Mouse (Mus musculus): Measurements from ENCODE around the gene Cfap43.

Gene Cfap43

DNA sequence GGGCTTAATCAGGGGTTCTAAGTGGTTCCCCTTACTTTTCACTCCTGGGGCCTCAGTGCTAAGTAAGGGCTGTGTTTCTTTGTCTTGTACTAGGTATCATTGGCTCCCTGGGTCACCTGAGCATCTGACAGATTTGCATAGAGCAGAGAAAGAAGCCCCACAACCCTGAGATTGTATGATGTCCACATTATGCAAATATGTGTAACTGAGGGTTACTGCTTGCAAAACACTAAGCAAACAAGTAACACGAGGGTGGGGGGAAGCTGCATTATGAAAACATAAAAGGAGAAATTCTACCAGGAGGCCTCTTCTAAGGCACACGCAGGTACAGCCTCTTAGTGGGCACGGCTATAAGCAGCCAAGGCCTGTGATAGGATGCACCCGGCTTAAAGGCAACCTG is 3.8 kb downstream of the Cfap43 start:
- DNase-seq (ENCODE audit: low read depth, low spot score): no peak

DNA sequence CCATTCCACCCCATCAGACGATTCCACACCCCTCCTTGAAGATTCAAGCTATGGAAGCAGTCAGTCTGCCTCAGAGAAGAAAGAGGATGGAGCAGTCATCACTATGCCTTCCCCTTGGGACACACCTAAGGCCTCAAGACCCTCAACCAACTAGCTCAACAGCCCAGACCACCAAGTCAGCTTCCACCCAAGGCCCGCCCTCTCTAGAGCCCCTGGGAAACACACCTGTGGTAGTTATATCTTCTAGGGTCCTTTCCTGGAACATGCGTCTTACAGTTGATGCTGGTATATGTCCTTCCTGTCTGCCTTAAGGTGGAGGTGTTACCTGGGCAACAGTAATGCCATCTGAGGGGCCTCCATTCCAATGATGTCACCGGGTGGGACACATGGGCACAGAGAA is 4.9 kb downstream of the Cfap43 start:
- DNase-seq (ENCODE audit: low read depth, low spot score): no peak

DNA sequence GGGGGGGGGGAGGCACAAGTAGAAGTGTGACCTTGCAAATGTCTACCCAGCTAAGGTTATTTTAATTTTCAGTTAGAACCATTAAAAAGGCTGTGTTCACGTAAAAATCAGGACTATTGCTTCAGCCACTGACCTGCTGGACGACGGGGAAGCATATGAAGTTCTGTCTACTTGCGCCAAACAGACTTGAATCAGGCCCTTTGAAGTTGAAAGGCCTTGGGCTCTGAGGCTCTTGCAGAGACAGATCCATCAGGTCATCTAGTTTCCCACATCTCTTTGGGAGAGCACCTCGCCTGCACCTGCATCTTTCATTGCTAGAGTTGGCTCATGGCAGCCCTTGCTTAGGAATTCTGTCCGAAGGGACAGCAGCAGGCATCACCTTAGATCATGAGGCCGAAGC is 5.7 kb downstream of the Cfap43 start:
- no peak for DNase-seq (ENCODE audit: low read depth, low spot score)

DNA sequence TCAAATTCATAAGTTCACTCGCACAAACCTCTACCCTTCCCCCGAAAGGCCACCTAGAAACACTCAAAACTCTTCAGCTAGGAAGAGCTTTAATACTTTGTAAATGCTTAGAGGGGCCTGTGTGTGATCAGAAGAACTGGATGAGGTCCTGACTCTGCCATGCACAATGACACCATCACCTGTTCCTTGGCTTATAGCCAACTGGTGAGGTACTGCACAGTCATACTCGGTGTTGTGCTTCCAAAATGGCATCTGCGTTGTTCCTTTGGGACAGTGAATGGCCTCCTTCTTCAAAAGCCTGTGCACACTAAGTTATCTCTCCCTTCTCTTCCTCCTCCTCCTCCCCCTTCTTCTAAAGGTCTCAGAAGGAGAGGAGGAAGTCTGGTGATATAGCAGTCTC is 8.3 kb downstream of the Cfap43 start:
- DNase-seq (ENCODE audit: low read depth, low spot score): no peak

DNA sequence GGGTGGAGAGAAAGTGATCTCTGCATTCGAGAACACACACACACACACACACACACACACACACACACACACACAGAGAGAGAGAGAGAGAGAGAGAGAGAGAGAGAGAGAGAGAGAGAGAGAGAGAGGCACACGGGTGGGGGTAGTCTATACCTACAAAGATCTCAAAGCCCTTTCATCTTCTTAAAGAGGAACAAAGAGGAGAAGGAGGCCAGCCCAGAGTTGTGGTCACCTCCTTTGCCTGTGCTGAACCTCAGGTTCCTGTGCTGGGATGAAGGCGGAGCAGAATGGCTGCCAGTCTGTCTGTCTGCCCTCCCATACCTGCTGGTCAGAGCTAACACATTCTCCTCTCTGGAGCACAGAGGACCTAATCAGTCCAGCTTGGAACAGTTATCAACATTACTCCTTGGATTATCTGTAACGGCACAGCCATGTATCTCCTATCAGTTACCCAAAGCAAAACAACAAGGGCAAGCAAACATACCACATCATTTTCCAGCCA is 8.9 kb downstream of the Cfap43 start:
- no peak for DNase-seq (ENCODE audit: low read depth, low spot score)

DNA sequence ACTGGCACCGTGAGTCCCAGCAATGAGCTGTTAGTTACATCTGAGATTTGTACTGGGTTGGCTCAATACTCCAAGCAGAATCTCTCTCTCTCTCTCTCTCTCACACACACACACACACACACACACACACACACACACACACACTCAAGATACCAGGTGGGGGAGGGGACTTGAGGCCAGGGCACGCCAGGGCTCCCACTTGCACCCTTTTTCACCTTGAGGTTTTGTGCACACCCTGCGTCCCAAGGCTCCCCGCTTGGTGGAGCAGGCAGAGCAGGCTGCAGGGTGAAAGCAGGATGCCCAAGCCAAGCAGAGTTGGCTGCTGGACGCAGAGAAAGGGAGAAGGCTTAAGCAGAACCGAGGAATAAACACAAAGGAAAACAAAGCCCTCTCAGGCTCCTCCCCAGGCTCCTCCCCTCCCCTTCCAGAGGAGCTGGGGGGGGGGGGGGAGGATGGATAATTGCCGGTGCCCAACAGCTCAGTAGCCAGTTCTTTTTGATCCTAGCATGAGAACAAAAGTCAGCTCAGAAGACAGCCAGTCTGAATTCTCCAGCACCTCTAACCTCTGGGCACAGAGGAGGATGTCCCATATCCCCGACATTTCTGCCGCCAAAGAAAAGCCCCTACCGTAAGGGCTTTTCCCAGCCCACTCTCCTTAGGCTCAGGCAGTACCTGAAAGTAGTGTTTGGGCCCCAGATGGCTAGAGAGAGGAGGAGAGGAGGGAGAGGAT is 9.5 kb downstream of the Cfap43 start:
- no peak for DNase-seq (ENCODE audit: low read depth, low spot score)

DNA sequence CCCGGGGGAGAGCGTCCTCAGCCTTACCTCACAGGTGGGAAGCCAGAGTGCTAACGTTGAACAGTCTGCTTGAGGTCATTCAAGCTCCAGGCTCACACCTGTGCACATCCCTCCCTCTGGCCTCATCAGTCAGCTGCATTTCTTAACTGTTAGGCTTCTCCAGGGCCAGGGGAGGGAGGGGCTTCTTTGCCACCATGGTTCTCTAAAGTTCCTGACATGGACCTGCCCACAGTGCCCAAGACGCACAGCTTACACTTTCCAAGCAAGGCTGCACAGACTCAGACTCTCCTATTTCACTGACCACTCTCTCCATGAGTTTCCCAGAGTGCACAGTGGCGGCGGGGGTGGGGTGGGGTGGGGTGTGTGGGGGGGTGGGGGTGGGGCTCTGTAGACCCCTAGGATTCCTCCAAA is 10.1 kb downstream of the Cfap43 start:
- no peak for DNase-seq (ENCODE audit: low read depth, low spot score)

DNA sequence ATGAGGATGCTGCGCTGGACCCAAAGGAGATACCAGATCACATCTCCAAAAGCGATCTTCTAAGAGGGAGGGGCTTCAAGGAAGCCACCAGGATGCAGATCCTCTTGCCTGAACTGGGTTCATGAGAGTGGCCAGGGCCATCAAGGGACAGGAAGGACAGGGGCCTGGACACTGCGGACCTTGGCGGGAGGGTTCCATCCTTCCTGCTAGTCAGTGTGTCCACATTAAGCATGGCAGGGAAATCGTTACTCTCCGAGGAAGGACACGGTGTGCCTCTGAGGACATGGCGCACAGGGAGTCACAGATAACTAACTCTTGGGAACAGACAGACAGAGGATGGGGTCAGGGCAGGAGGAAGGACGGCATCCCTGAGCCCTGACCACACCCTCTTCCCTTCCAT is 11.5 kb downstream of the Cfap43 start:
- no peak for DNase-seq (ENCODE audit: low read depth, low spot score)

DNA sequence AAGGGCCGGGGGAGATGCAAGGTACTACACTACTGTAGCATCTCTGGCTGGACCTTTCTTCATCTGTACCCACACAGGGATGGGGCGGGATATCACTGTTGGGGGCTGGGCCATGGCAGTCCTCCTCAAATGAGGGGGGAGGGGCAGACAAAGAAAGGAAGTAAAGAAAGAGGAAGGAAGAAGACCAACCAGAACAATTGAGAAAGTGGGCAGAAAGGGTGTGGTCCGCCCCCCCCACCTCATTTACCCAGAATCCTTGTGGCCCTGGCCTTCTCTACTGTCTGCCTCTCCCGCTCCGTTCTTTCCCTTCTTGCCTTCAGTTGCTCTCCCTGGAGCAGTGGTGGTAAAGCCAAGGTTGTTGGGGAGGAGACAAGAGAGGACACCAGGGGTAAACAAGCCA is 13.5 kb downstream of the Cfap43 start:
- no peak for DNase-seq (ENCODE audit: low read depth, low spot score)

DNA sequence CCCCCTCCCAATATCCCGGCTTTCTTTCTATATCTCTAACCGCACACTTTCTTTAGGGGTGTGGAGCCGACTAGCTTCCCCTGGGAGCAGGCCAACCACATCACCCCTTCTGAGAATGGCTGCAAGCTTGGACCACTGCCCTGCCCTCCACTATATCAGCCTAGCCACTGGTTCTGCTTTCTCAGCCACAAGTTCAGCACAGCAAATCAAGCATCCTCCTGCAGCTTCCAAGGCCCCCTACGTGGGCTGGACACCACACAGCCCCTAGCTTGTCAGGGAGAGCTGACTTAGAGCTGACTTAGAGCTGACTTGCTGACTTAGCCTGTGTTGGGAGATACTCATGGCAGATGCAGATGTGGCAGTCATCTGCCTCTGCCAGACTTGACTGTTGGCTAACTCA is 14.0 kb downstream of the Cfap43 start:
- no peak for DNase-seq (ENCODE audit: low read depth, low spot score)

DNA sequence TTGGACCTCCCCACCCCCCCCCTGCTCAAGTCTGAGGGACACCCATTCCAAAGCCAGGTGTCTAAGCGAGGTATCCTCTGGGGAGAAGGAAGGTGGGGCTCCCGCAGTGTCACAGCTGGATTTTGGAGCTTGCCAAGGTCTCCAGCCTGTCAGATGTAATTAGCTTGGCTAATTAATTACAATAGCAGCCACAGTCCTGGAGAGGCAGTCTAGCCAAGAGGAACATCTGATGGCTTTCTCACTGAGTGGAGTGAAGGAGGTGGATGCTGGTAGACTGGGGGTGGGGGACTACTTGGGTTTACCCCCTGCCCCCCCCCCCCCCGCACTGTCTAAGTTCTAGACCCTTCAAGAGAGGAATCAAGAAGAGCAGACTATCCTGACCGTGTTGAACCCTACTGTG is 15.4 kb downstream of the Cfap43 start:
- DNase-seq (ENCODE audit: low read depth, low spot score): no peak

DNA sequence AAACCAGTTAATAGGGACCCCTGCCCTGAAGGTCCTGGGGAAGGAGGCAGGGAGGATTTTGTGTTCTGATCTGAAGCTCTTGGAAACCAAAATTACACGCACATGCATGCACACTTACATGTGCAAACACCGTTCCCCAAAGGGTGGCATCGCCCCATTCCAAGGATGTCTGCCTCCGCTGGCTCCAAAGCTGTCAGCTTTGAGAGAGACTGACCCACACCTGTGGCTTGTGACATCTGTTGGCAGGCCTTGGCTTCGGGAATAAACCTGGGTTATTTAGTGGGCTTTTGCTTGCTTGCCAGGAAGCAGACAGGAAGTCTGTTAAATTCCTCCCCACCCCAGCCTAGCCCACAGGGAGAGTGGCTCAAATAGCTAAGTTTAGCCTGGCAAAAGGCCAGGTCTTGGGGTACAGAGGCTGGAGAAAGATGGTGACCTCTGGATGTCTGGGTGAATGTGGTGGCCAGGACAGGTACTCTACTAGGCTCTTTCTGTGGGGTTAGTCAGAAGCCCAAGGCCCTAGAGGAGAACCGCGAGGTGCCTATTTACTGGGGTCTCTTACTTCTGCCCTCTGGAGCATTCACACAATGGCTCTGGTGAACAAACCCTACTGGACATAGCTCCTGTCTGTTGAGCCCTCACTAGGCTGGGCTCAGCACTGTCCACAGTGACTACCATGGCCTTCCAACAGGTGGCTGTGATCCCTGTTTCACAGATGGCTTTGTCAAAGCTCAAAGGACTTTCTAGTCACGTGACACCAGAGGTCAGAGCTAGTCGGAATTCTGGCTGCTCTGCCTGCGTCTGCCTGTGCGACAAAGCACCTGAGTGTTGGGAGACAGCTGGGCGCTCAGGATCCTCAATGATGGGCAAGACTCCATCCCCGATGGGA is 16.5 kb downstream of the Cfap43 start:
- no peak for DNase-seq (ENCODE audit: low read depth, low spot score)

DNA sequence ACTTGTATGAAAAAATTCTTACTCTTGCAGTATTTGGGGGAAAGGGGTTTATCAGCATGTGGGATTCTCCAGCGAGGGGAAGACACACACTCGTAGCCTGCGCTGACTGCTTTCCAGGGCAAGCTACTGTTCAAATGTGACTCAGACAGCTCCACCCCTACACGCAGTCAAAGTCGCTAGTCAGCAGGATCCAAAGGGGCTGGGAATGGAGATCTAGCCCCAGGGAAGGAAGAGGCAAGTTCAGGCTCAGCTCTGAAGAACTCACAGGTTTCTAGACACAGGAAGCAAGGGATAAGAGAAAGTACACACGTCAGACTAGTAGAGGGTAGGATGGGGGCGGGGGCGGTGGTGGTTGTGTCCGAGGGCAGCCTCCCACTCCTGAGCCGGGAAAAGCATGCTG is 18.5 kb downstream of the Cfap43 start:
- no peak for DNase-seq (ENCODE audit: low read depth, low spot score)

DNA sequence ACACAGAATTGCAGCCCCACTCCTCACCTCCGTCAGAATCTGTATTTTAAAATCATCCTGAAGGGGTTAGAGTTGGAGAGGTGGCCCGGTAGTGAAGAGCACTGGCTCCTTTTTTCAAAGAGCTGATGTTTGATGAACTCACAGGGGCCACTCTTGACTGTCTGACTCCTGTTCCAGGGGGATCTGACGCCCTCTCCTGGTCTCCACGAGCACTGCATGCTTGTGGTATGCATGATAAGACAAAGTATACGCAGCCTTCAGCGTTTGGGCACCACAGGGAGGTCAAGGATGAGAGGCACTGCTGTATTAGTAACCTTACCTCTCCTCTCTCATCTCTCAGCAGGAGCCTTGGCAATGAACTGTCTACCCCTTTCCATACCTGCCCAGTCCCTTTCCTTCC is 19.1 kb downstream of the Cfap43 start:
- DNase-seq (ENCODE audit: low read depth, low spot score): peak; percentile 31

DNA sequence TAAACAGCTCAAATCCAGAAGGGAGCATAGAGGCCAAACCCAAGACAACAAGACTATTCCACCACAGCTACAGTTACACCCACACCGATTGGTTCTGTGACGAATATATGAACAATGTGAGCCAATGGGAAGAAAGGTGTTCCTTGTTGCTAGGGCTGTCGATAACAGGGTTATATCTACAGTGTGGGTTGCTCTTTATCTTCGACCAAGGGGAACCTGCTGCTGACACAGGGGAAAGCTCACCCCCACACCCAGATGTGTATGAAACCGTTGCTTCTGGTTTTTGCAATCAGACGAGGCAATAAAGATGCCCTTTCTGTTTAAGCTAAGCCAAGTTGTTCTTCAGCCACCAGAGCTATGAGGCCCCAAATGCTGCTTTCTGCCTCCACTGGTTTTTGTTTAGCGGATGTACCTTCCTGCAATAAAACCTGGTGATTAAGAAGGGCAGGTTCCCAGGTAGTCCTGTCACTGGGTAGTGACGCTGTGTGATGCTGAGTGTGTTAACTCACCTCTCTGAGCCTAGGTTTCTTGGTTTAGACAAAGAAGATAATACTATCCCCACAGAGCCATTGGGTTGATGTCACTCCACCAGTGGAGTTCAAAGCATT is 20.5 kb downstream of the Cfap43 start:
- DNase-seq (ENCODE audit: low read depth, low spot score): no peak

DNA sequence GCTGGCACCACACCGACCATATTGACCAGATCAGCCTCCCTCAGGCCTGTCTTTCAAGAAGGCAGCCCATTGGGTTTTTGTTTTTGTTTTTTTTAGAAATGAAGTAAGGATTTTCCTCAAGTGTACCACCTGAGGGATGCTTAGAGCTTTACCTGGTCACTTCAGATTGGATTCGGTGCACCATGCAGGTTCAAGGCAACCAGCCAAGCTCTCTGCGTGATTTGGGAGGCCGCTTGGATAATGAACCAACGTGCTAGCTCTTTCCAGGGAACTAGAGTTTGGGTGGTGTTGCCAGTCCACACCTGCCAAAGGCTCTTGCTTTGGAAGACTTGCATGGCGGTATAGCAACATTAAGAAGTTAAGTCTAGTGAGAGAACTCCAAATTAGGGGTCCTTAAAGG is 26.0 kb downstream of the Cfap43 start:
- DNase-seq (ENCODE audit: low read depth, low spot score): no peak

DNA sequence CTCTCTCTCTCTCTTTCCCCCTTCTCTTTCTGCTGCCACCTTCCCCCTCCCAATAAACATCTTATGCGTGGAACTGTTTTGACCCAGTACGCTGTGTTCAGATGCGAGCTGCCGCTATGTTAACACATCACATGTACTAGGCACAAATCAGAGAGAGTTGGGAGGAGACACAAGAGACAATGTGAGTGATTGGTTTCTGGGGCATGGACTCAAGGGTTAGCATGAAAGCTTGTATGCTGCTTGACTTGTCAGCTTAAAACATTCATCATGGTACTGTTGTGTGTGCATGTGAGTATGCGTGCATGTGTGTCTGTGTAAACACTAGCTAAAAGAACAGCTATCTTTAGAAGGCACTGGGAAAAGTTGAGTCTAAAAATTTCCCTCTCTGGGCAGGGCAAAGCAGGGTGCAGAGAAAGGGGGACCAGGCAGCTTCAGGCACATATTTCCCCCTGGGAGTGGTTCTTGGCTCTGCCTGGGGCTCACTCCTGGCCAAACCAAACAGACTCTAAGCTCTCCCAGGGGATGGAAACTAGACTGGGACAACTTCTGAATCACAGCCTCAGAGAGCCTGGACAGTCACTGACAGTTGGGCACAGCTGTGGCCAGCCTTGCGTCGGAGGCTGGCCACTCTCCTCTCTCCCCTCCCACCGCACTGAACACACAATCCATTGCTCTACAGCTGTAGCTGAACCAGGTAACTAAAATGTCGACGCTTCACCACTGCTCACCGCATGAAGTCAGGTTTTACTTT is 27.4 kb downstream of the Cfap43 start:
- DNase-seq (ENCODE audit: low read depth, low spot score): no peak

DNA sequence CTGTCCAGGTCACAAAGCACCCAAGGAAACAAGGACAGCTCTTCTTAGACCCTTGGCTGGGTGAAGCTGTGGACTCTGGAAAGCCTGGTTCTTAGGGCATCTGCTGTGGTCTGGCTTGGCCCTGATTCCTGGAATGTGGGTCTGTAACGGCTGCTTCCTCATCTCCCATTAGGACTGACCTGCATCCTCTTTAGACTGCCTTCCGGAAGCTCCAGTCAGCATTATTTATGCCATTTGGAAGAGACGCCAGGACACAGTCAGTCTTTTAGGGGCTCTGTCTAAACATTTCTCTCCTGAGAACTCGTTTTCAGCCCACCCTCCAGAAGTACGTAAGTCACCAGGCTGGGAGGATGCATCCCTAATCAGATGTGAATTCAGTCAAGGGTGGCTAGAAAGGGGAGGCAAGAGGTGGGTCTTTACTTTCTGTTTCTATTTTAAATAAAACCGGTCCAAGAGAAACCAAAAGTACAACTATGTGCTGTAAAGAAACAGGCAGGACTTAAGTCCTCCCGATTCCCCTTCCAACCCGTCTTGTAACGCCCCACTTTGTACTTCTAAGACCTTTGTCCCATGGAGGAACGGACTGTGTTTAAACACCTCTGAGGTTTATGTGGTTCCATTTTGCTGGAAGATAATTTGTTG is 28.5 kb downstream of the Cfap43 start:
- no peak for DNase-seq (ENCODE audit: low read depth, low spot score)

DNA sequence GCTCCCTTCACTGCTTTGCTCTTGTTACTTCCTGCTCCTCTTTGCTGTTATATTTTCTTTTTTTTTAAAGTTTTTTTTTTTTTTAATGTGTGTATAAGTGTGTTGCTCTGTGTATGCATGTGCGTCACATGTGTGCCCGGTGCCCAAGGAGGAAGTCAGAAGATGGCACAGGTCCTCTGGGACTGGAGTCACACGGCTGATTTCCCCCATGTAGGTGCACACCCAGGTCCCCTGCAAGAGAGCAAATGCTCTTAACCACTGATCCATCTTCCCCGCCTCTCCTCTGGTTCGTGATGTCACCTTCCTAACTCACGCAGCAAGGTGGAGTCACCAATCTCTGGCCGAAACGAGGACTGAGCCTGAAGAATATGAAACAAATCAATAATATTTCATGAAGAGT is 31.1 kb downstream of the Cfap43 start:
- no peak for DNase-seq (ENCODE audit: low read depth, low spot score)

DNA sequence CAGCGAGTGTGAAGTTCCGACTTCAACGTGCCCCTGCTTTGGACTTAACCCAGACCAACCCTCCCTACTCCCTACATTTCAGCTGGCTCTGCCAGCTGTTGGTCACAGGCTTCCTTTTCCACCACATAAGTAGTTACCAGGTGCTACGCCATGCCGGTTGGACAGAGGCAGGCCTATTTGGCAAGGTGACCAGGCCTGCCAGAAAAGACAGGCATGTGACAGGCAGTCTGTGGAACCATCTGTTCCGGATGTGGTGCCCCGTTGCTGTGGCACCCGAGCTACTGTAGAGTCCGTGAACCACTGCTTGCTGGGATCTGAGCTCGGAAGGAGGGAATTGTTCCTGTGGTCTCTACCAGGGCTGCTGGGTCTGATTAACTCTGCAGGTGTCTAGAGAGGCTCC is 31.7 kb downstream of the Cfap43 start:
- no peak for DNase-seq (ENCODE audit: low read depth, low spot score)

DNA sequence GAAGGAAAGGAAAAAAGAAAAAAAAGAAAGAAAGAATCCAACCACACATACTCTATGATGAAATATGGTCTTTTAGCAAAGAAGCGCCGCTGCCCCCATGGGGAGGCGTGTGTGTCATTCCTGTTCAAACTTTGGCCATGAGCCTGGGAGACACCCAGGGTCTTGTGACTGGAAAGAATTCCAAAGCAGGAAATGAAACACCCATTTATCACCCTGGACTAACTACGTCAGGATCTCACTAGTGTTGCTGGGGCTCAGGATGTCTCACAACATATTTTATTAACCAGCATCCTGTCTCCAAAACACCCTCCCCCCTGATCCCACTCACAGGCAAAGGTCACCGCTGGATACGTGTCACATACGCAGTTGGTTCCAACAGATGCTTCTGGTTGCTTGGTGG is 32.5 kb downstream of the Cfap43 start:
- no peak for DNase-seq (ENCODE audit: low read depth, low spot score)

All from ES-CJ7 (cell line).